In genomic region chr5:117850474-117850873, GRCm38 (mm10) we compare ENCODE assay signal across 27 mouse cellular contexts.
"Had no signal": no experiment of that assay in that cellular context is flagged by ENCODE, and none has a peak within 500 bp of the region (broad histone marks: within the 10 kb centered on the region; RNA-seq: fewer than 3 reads in every experiment).

No protein-coding gene starts in this region.

- ATAC-seq: forebrain, embryonic 13.5 days; forebrain, embryonic 14.5 days; forebrain, embryonic 15.5 days; forebrain, embryonic 16.5 days; forebrain, postnatal 0 days had no signal

- DNase-seq: cerebellum, adult 9-10 months; cerebellum, adult 9-11 months; cerebellum, postnatal 10 days; cerebellum, postnatal 14 days; cerebellum, postnatal 25 days; cerebellum, postnatal 36 days; embryo, embryonic 11 days; forebrain, postnatal 0 days; gastrocnemius, adult 2 months; gastrocnemius, postnatal 10 days; gastrocnemius, postnatal 14 days; gastrocnemius, postnatal 25 days; gastrocnemius, postnatal 36 days; heart, adult 11 months; heart, adult 18-20 months; heart, adult 2 months had no signal

- H3K9ac ChIP-seq: embryonic facial prominence, embryonic 12.5 days; embryonic facial prominence, embryonic 13.5 days; embryonic facial prominence, embryonic 15.5 days; forebrain, embryonic 12.5 days; forebrain, embryonic 13.5 days; forebrain, embryonic 15.5 days; forebrain, postnatal 0 days had no signal

- H3K36me3 ChIP-seq: embryonic facial prominence, embryonic 10.5 days; embryonic facial prominence, embryonic 12.5 days; embryonic facial prominence, embryonic 13.5 days; embryonic facial prominence, embryonic 15.5 days; forebrain, embryonic 10.5 days; forebrain, embryonic 12.5 days; forebrain, embryonic 15.5 days had no signal

- H3K27ac ChIP-seq: embryonic facial prominence, embryonic 10.5 days; embryonic facial prominence, embryonic 12.5 days; embryonic facial prominence, embryonic 13.5 days; embryonic facial prominence, embryonic 15.5 days; forebrain, embryonic 10.5 days; forebrain, embryonic 12.5 days; forebrain, embryonic 13.5 days; forebrain, embryonic 15.5 days; gastrocnemius, adult 2 months; heart, adult 2 months had no signal

- H3K9me3 ChIP-seq: embryonic facial prominence, embryonic 10.5 days; embryonic facial prominence, embryonic 12.5 days; embryonic facial prominence, embryonic 13.5 days; embryonic facial prominence, embryonic 15.5 days; forebrain, embryonic 10.5 days; forebrain, embryonic 12.5 days; forebrain, embryonic 13.5 days; forebrain, embryonic 15.5 days had no signal

- H3K27me3 ChIP-seq: forebrain, embryonic 15.5 days had no signal

- H3K4me1 ChIP-seq: embryonic facial prominence, embryonic 10.5 days; embryonic facial prominence, embryonic 12.5 days; embryonic facial prominence, embryonic 13.5 days; embryonic facial prominence, embryonic 15.5 days; forebrain, embryonic 10.5 days; forebrain, embryonic 12.5 days; forebrain, embryonic 13.5 days; forebrain, embryonic 15.5 days had no signal

- H3K4me2 ChIP-seq: embryonic facial prominence, embryonic 12.5 days; embryonic facial prominence, embryonic 13.5 days; embryonic facial prominence, embryonic 15.5 days; forebrain, embryonic 12.5 days; forebrain, embryonic 13.5 days; forebrain, embryonic 15.5 days had no signal

- H3K4me3 ChIP-seq: embryonic facial prominence, embryonic 10.5 days; embryonic facial prominence, embryonic 12.5 days; embryonic facial prominence, embryonic 13.5 days; embryonic facial prominence, embryonic 15.5 days; erythroblast, embryonic 14.5 days; forebrain, embryonic 10.5 days; forebrain, embryonic 12.5 days; forebrain, embryonic 13.5 days; forebrain, embryonic 15.5 days; gastrocnemius, adult 2 months; heart, adult 2 months had no signal
